Mouse (Mus musculus) gastrocnemius, postnatal 10 days (tissue): ENCODE results near the gene Mfsd12. TPM values are rescaled to one million over a fixed set of nuclear protein-coding genes. Genes with fewer than 3 reads are reported as not detected.

Experiments
- microRNA-seq, 2 experiments: library from miRNA; unstranded; fragments of <30 nt; microRNA quantifications; one replicate each; pipeline ENCODE4 v1.2.0; 2021
- total RNA-seq, 2 experiments: library from RNA; stranded (reverse); gene quantifications; 2 replicates each; pipeline ENCODE4 v1.2.3; 2021

Gene Mfsd12
- total RNA-seq, 2 experiments from 2014 or later, result 4.5 to 7.5 TPM

Small RNA genes lying within 50 kb of the gene (microRNA-seq; reads per million reads assigned to microRNA genes)
- 0 reads per million in 2 experiments for gene Mir6913

Other genes with a start within 250 kb of the Mfsd12 start
- gene Zbtb7a, start 222.3 kb upstream of the Mfsd12 start, total RNA-seq, result 10 to 100 TPM; 29.2 to 35.9 TPM
- gene Pias4, start 189.6 kb upstream of the Mfsd12 start, total RNA-seq, result 10 to 100 TPM; 10.7 to 13.8 TPM
- gene Eef2, start 180.9 kb upstream of the Mfsd12 start, total RNA-seq, result 1,000 to 10,000 TPM in 1 of 2 experiments, 100 to 1,000 TPM in 1; 974 to 1,018 TPM
- 10 to 100 TPM; 29.8 to 30.4 TPM for gene Dapk3, start 174.5 kb upstream of the Mfsd12 start, total RNA-seq
- not detected for gene 4930442H23Rik, start 173.6 kb upstream of the Mfsd12 start, total RNA-seq
- gene Nmrk2, start 155.4 kb upstream of the Mfsd12 start, total RNA-seq, result 1 to 10 TPM; 1.7 to 1.8 TPM
- gene Atcay, start 126.7 kb upstream of the Mfsd12 start, total RNA-seq, result under 1 TPM; 0.40 to 0.43 TPM
- 1 to 10 TPM; 2.1 to 3.5 TPM for gene Zfr2, start 124.3 kb upstream of the Mfsd12 start, total RNA-seq
- 1 to 10 TPM in 1 of 2 experiments, under 1 TPM in 1; 0.70 to 1.3 TPM for gene Matk, start 104.6 kb upstream of the Mfsd12 start, total RNA-seq
- 100 to 1,000 TPM in 1 of 2 experiments, 10 to 100 TPM in 1; 93.7 to 108 TPM for gene Mrpl54, start 90.6 kb upstream of the Mfsd12 start, total RNA-seq
- gene Apba3, start 90.5 kb upstream of the Mfsd12 start, total RNA-seq, result 10 to 100 TPM; 61.6 to 63.5 TPM
- gene Tjp3, start 65.9 kb upstream of the Mfsd12 start, total RNA-seq, result under 1 TPM; 0.14 to 0.36 TPM
- 10 to 100 TPM; 24.0 to 30.8 TPM for gene Pip5k1c, start 64.5 kb upstream of the Mfsd12 start, total RNA-seq
- gene Cactin, start 36.4 kb upstream of the Mfsd12 start, total RNA-seq, result 10 to 100 TPM; 11.0 to 14.5 TPM
- 1 to 10 TPM; 2.3 to 3.8 TPM for gene Tbxa2r, start 28.8 kb upstream of the Mfsd12 start, total RNA-seq
- 1 to 10 TPM in 1 of 2 experiments, under 1 TPM in 1; 0.96 to 1.3 TPM for gene Gipc3, start 14.2 kb upstream of the Mfsd12 start, total RNA-seq
- gene Hmg20b, start 7.0 kb upstream of the Mfsd12 start, total RNA-seq, result 10 to 100 TPM; 26.8 to 41.9 TPM
- 1 to 10 TPM in 1 of 2 experiments, under 1 TPM in 1; 0.85 to 1.4 TPM for gene 4930404N11Rik, start 8.3 kb downstream of the Mfsd12 start, total RNA-seq
- 10 to 100 TPM; 17.6 to 24.1 TPM for gene Fzr1, start 21.0 kb downstream of the Mfsd12 start, total RNA-seq
- 10 to 100 TPM; 40.3 to 46.7 TPM for gene Dohh, start 26.9 kb downstream of the Mfsd12 start, total RNA-seq
- gene Gm48551, start 27.0 kb downstream of the Mfsd12 start, total RNA-seq, result under 1 TPM; 0.40 to 0.45 TPM
- gene Gm48552, start 31.5 kb downstream of the Mfsd12 start, total RNA-seq, result 1 to 10 TPM in 1 of 2 experiments, under 1 TPM in 1; 0.33 to 2.0 TPM
- gene Smim24, start 35.6 kb downstream of the Mfsd12 start, total RNA-seq, result under 1 TPM in 1 of 2 experiments, not detected in 1; 0.65 TPM
- gene Nfic, start 98.1 kb downstream of the Mfsd12 start, total RNA-seq, result 100 to 1,000 TPM; 329 to 332 TPM
- gene Celf5, start 125.2 kb downstream of the Mfsd12 start, total RNA-seq, result under 1 TPM; 0.38 to 0.99 TPM
- 10 to 100 TPM; 45.9 to 48.2 TPM for gene Ncln, start 138.9 kb downstream of the Mfsd12 start, total RNA-seq
- under 1 TPM; 0.56 to 0.61 TPM for gene S1pr4, start 142.6 kb downstream of the Mfsd12 start, total RNA-seq
- under 1 TPM; 0.47 to 0.77 TPM for gene Gna15, start 166.7 kb downstream of the Mfsd12 start, total RNA-seq
- 10 to 100 TPM; 40.6 to 44.8 TPM for gene Gna11, start 187.7 kb downstream of the Mfsd12 start, total RNA-seq
- gene Aes, start 202.0 kb downstream of the Mfsd12 start, total RNA-seq, result 100 to 1,000 TPM; 614 to 667 TPM
- gene Tle2, start 217.1 kb downstream of the Mfsd12 start, total RNA-seq, result 1 to 10 TPM; 4.4 to 9.4 TPM
- gene Tle6, start 243.6 kb downstream of the Mfsd12 start, total RNA-seq, result 1 to 10 TPM; 2.2 to 3.1 TPM
- gene BC025920, start 248.8 kb downstream of the Mfsd12 start, total RNA-seq, result 1 to 10 TPM; 1.6 to 1.8 TPM